Mouse (Mus musculus) spleen, adult 12 weeks (tissue): ENCODE measurements around the gene Stox1.

Source experiments
- DNase-seq: peaks from one replicate; pipeline ENCODE4 v3.0.0; 2022; ENCODE audit warnings: low spot score

Stox1 gene

DNA sequence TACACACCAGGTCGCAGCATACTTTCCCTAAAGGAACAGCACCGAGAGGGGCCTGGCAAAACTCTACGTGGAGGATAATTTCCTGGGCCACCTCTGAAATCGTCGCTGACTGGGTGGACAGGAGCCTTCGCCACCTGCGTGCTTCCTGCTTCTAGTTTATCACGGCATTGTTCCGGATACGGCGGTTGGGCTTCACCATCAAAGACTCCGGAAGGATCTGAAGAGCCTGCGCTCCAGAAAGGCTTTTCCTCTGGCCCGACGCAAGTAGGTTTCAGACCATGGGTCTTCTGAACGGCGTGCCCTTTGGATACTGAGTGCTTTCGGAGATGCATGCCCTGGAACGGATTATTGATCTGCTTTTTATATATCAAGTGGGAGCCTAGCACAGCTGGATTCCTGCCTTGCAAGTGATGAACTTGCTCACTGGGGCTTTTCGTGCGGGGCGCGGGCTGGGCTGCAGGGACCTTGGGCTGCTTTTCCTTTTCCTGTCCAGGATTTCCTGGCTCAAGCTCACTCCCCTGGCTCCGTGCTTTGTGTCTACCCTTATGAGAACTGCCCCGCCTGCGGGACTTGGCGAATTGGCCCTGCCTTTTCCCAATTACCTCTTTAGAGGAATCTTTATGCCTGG lies 60.9 kb downstream of the Stox1 start:
- DNase-seq, result no peak

DNA sequence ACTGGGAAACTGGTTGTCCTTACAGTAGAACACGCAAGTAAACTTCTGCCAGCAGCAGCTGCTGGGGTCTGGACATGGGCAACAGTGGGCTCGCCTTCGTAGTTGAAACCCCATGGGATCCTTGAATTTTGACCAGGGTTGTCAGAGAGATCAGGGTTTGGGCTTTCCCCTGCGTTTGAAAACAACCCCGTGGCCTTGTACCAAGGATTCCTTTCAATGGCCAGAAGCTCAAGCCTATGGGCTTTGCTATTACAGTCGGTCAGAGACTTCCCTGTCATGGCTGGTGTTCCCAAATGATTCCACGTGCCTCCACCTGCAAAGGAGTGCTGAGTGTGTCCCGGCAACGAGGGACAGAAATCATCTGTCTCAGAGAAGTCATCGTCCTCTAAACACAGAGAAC lies 61.8 kb downstream of the Stox1 start:
- DNase-seq, result no peak

DNA sequence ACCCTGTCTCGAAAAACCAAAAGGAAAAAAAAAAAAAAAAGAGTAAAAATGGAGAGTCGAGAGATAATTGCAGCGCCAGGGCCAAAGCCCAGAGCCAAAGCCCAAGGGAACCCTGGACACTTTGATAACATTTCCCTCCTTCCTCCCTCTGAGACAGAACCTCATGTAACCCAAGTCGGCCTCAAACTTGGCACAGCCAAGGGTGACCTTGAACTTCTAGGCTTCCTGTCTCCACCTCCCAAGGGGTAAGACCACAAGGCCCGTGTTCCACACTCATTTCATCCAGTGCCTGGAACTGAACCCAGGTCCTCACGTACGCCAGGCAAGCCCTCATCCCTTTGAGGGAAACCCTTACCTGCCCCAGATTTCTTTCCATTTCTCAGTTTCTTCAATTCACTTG lies 69.2 kb downstream of the Stox1 start:
- DNase-seq, result no peak

DNA sequence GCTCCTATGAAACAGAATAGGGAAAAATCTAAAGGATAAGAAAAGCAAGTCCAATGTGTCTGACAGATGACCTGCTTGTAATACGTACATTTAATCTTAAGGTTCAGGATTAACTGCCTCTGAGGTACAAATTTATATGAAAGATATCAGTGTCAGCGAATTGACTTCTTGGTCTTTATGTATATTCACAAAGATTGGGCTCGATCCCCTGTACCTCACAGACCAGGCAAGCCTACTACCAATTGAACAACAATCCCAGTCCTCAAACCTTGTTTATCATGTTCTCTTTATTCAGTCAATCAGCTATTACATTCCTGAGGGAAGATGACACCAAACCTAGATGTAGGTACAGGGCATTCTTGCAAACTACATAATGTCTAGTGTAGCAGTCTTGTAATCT lies 74.0 kb downstream of the Stox1 start:
- no peak for DNase-seq

DNA sequence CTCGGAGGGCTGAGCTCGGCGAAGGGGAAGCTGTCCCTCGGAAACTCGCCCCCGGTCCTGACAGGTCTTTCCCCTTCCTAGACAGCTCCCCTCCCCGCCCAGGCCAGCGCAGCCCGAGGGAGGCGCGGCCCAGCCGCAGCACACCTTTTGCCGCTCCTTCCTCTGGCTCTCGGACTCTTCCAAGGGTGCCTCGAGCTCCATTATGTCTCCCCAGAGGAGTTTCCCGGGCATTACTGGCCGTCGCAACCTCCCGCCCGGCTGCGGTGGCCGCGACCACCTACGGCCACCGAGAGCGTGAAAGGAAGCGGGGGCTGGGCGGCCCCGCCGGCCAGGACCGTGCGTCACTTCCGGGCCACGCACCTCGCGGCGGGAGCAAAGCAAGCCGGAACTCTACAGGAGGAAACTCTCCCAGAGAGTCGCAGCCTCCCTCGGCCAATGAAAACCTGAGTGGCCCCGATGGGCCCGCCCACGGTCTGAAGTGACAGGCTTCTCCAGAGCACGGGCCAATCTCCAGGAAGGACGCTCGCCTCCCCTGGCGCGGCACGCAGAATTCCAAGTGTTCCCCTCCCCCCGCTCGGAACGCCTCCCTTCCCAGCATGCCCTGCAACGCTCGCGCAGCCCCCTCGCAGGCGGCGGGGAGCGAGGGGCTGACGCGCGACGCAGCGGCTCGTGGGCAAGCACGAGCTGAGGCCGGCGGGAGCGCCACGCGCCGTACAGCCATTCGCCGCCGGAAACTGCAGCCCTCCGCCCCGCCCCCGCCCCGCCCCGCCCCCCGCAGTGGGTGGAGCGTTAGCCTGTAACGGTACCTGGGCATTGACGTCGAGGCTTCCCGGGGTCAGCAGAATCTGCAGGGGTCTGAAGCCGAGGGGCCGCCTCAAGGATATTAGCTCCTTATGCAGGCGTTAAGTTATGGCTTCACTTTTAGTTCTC lies 74.8 kb downstream of the Stox1 start, which contains the start of gene Ddx50:
Gene Ddx50 (minus strand): TSS at position 338 of the 930 bp plus-strand sequence.
- peak; percentile 91 for DNase-seq

DNA sequence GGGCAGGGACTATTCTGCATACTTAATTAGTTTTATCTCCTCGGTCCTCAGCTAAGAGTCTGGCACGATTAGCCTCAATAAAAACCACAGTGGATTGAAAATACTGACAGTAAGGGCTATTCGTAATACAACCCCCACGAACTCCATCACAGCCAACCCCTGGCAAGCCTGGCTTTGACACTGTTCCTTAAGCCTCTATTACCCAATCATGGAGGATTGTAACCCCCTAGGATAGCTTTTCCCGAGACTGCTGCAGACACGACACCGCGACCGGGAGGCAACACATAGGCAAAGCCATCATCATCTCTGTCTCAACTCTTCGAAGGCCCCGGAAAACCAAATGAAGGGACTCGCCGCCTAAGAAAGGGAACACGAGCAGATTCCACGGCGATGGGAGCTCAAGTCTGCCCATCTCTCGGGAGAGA lies 75.6 kb downstream of the Stox1 start:
- DNase-seq, result no peak
